Mouse (Mus musculus) embryo, embryonic 10 days (tissue): ENCODE data around the gene Jhy.

Experiments used
- DNase-seq: peaks from one replicate; pipeline ENCODE4 v3.0.0-alpha.2; 2015; ENCODE audit warnings: low spot score

Jhy gene

DNA sequence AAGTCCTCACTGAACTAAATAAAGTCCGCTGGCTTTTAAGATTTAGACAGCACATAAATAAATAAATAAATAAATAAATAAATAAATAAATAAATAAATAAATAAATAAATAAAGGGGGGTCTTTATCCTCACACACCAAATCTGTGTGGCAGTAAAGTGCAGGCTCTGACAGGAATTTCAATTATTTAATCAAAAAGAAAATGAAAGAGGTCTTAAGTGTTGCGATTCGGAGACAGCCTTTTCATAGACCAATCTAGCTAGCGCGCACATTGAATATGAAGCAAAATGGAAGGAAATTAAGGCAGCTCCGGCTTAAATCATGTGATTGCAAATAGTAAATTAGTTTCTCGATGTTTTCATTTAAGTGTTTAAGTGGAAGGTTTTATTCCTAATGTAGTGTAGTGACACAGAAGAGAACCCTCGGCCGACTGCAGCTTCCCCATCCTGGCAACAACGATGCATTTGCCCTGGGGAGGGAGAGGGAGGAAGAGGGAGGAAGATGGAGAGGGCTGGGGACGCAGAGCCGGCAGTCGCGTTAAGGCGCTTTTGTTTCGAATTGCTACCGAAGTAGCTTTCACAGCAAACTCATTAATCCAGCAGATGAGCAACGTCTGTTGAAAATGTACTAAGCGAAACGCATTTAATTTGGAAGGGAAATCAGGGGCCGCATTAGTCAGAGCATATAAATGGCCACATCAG is 105.3 kb downstream of the Jhy start:
- peak; percentile 61 for DNase-seq

GRCm38 (mm10) chr9:40851515-40851914 is 112.4 kb downstream of the Jhy start:
- DNase-seq: no peak
